Mouse (Mus musculus) liver, embryonic 14.5 days (tissue): ENCODE results near the gene Gm49361. TPM values are rescaled to one million over a fixed set of nuclear protein-coding genes. Genes with fewer than 3 reads are reported as not detected.

Experiments
- ATAC-seq: fragments of 200-750 bp; cut with Nextera tagmentation; 2 replicates; pipeline ENCODE4 v1.8.0; 2017; ENCODE audit warnings: moderate number of reproducible peaks, mild to moderate bottlenecking, moderate library complexity; ENCODE audit not compliant: insufficient read depth
- DNase-seq, 3 experiments: peaks; one replicate each; pipeline ENCODE4 v3.0.0-alpha.2; 2012 to 2013; ENCODE audit warnings: low read depth in 3 of 3, low spot score in 3 of 3
- H3K27ac ChIP-seq: fragments of 300-500 bp; sonication (generic); 2 replicates; pipeline ENCODE4 v1.5.1; 2014; ENCODE audit warnings: moderate library complexity, mild to moderate bottlenecking, control low read depth, inconsistent platforms
- H3K27me3 ChIP-seq: fragments of 300-500 bp; sonication (generic); 2 replicates; pipeline ENCODE4 v1.6.1; 2014; ENCODE audit warnings: mild to moderate bottlenecking, low read length, moderate library complexity; ENCODE audit not compliant: control insufficient read depth, insufficient read depth
- H3K36me3 ChIP-seq: fragments of 300-500 bp; sonication (generic); replicated peaks from 2 replicates; pipeline ENCODE4 v1.6.1; 2014; ENCODE audit warnings: low read depth; ENCODE audit not compliant: control insufficient read depth, insufficient read depth
- H3K4me1 ChIP-seq, 2 experiments: fragments of 200-500 bp in 1 of 2; fragments of 300-500 bp in 1 of 2; sonication (generic) in 1 of 2; replicated peaks; 2 replicates each; pipeline ENCODE4 v1.6.1; 2012 to 2014; ENCODE audit warnings: antibody characterized with exemption in 1 of 2, inconsistent platforms in 1 of 2, low read length in 1 of 2; ENCODE audit not compliant: control insufficient read depth in 2 of 2, insufficient read depth in 2 of 2
- H3K4me2 ChIP-seq: fragments of 300-500 bp; sonication (generic); 2 replicates; pipeline ENCODE4 v1.6.1; 2014; ENCODE audit warnings: low read depth, mild to moderate bottlenecking, control low read depth, moderate library complexity
- H3K4me3 ChIP-seq, 2 experiments: fragments of 200-500 bp in 1 of 2; fragments of 300-500 bp in 1 of 2; sonication (generic) in 1 of 2; 2 replicates each; pipeline ENCODE4 v1.5.1; 2012 to 2014; ENCODE audit warnings: low read depth in 2 of 2, low read length in 2 of 2, mild to moderate bottlenecking in 2 of 2, control low read depth in 1 of 2, inconsistent platforms in 1 of 2, moderate library complexity in 1 of 2; ENCODE audit not compliant: insufficient read depth in 1 of 2
- H3K9ac ChIP-seq: fragments of 300-500 bp; sonication (generic); replicated peaks from 2 replicates; pipeline ENCODE4 v1.6.1; 2014; ENCODE audit warnings: mild to moderate bottlenecking, control low read depth, moderate library complexity
- H3K9me3 ChIP-seq: fragments of 300-500 bp; sonication (generic); 2 replicates; pipeline ENCODE4 v1.6.1; 2016; ENCODE audit warnings: low read length, mixed read lengths; ENCODE audit not compliant: control insufficient read depth
- CTCF ChIP-seq: IDR thresholded peaks from 2 replicates; pipeline ENCODE4 v1.5.1; 2016; ENCODE audit warnings: antibody characterized with exemption, low read depth, control low read depth
- EP300 ChIP-seq: IDR thresholded peaks from 2 replicates; pipeline ENCODE4 v1.6.1; 2016; ENCODE audit warnings: antibody characterized with exemption, low read depth
- WGBS: fragments of 180-500 bp; shearing (Covaris S2); extraction: QIAGEN DNeasy Blood & Tissue Kit; methylation state at CpG from one replicate; pipeline ENCODE4 v1.1.7; 2014; ENCODE audit not compliant: insufficient replicate concordance; 5-methylcytosine and 5-hydroxymethylcytosine counted together
- polyA plus RNA-seq, 2 experiments: library from polyadenylated mRNA; depleted of rRNA in 1 of 2; stranded (reverse) in 1 of 2; unstranded in 1 of 2; fragments of >200 nt; fragmentation: Nextera tagmentation in 1 of 2; extraction: Ambion mirVana in 1 of 2; gene quantifications; 2 replicates each; pipeline versions ENCODE4 v1.2.1 to v1.2.3; 2012 to 2014

The Gm49361 gene
- polyA plus RNA-seq, 2 experiments: not detected

DNA sequence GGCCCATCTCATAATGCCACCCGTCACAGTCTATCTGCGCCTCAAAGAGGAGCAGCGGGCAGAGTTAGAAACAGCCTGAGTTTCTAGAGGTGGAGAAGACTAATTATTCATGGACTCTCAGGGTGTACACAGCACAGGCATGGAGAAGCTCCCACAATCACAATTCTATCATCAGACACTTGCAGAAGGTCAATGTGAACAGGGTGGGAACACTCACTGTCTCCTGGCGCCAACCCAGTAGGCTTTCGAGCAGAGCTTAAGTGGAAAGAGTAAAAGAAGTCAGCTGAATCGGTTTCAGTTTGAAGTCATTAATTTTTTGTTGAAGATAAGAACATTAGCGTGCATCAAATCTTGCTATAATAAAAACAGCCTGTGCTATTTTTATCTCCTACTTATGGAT, 37.3 kb downstream of the Gm49361 start:
- no peak overlapping the region for H3K9ac ChIP-seq
- TF ChIP-seq CTCF (no peak), EP300 (no peak)
- peaks cover 13 to 29% of the 10 kb centered on the region in 2 experiments for H3K4me1 ChIP-seq
- H3K27me3 ChIP-seq: no peaks in the 10 kb centered on the region
- 86% methylated on average over 7 of the region's 7 CpGs for WGBS
- no peak overlapping the region for H3K4me2 ChIP-seq
- H3K4me3 ChIP-seq: no peak overlapping the region
- DNase-seq (no peak), ATAC-seq (no peak)
- no peaks in the 10 kb centered on the region for H3K36me3 ChIP-seq
- no peak overlapping the region for H3K27ac ChIP-seq
- no peaks in the 10 kb centered on the region for H3K9me3 ChIP-seq

DNA sequence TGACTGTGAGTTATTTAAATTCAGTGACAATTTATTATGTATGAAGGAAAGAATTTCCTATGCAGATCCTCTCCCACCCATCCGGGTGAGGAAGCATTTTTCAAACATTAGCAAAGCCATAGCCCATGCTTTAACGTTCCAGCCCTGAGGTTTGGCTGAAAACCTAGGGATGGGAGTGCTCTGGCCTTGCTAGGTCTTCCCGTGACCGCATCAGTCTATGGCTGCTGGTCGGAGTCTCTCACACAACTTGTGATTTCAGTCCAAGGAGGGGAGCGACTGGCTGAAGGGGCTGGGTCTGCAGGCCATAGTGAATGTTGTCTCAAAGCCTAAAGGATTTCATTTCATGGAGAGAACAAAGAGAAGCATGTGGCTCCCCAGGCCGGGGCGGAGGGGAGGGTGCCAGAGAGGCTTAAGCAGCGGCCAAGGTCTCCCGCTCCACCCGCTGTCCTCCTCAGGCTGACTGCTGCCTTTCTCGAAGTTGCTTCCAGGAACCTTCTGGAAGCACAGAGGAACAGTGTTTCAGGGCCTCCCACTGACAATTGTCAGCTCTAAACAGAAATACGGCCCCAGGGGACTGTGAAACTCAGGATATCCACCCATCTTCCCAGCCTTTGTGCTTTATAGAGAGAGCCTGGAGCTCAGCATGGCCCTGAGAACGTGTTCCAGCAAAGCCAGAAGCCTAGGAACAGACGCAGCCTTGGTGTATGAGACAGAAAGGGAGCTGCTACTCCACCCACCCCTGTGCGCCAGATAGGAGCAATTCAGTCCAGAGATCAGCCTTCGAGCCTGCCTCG, 38.6 kb downstream of the Gm49361 start:
- Histone ChIP-seq H3K9me3 (no peaks in the 10 kb centered on the region), H3K9ac (no peak overlapping the region; the same call in 1 of the 2 replicates), H3K27ac (no peak overlapping the region), H3K36me3 (no peaks in the 10 kb centered on the region), H3K4me3 (no peak overlapping the region), H3K4me1 (peaks cover 3 to 16% of the 10 kb centered on the region in 2 experiments), H3K4me2 (no peak overlapping the region), H3K27me3 (no peaks in the 10 kb centered on the region)
- WGBS: 55% methylated on average over 18 of the region's 18 CpGs
- DNase-seq (no peak), ATAC-seq (no peak)
- TF ChIP-seq CTCF (no peak), EP300 (no peak)

DNA sequence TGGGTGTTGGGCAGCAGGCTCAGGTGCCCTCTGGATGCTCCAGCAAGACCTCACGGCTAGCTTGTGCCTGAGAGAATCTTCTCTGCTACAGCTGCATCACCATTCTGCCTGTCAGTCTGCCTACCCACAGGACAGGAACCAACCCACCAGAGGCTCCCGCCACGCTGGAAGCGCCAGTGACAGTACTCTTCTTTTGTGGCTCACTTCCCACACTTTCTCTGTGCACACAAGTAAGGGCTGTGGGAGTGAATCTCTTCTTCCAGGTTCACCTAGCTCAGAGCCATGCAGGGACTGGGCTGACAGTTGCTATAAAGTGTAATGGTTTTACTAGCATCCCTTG, 39.2 kb downstream of the Gm49361 start:
- no peak for TF ChIP-seq EP300
- TF ChIP-seq CTCF: no peak
- ATAC-seq (no peak), DNase-seq (no peak)
- H3K36me3 ChIP-seq: no peaks in the 10 kb centered on the region
- no peak overlapping the region for H3K9ac ChIP-seq
- no peak overlapping the region for H3K4me3 ChIP-seq
- H3K9me3 ChIP-seq: no peaks in the 10 kb centered on the region
- 69% methylated on average over 4 of the region's 4 CpGs for WGBS
- H3K4me1 ChIP-seq: peaks cover 2 to 13% of the 10 kb centered on the region in 2 experiments
- H3K27me3 ChIP-seq: no peaks in the 10 kb centered on the region
- no peak overlapping the region for H3K4me2 ChIP-seq
- H3K27ac ChIP-seq: no peak overlapping the region

DNA sequence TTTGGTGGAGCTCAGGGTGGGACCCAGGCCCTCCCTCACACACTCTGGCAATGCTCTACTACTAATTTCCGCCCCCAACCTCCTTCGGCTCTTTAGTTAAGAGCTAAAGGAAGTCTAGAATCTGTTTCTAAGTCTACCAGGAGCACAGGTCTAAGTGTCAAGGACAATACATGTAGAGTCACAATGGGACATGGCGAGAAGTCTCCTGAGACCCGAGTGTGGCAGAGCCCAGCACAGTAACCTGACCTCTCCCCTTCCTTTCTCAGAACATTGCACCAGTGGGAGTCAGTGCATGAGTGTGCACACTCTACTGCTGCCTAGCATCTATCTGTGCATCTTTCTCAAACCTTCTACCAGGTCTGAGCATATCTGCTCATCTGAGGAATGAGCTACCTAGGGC, 40.1 kb downstream of the Gm49361 start:
- 77% methylated on average over 4 of the region's 4 CpGs for whole genome bisulfite sequencing
- DNase-seq: no peak
- Histone ChIP-seq H3K27ac (no peak overlapping the region), H3K9me3 (no peaks in the 10 kb centered on the region), H3K4me3 (no peak overlapping the region), H3K27me3 (no peaks in the 10 kb centered on the region), H3K4me1 (peaks cover 2 to 10% of the 10 kb centered on the region in 2 experiments), H3K4me2 (no peak overlapping the region), H3K36me3 (no peaks in the 10 kb centered on the region), H3K9ac (no peak overlapping the region)
- no peak for TF ChIP-seq CTCF
- no peak for TF ChIP-seq EP300
- ATAC-seq: no peak

DNA sequence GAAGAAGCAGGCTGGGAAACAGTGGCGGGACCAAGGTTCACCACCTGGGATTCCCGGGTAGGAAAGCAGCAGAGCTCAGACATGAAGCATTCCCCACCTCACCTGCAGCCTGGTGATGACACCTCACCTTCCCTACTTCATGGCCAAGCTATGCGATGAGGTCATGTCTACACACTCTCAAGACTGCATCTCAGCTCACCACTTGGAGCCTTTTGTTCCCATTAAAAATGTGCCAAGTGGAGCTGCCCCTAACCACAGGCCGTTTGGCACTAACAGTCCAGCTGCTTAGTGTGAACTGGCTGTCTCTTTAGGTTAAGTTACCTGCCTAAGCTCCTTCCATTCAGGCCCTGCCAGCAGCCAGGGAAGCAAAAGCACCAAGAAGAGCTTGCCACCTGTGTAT, 40.8 kb downstream of the Gm49361 start:
- Histone ChIP-seq H3K4me2 (no peak overlapping the region), H3K36me3 (no peaks in the 10 kb centered on the region), H3K9me3 (no peaks in the 10 kb centered on the region), H3K9ac (no peak overlapping the region), H3K27ac (no peak overlapping the region), H3K27me3 (no peaks in the 10 kb centered on the region), H3K4me3 (no peak overlapping the region), H3K4me1 (peaks cover 0 to 9% of the 10 kb centered on the region in 2 experiments; a peak in 3 of 4 replicates)
- DNase-seq (no peak), ATAC-seq (no peak)
- WGBS: 78% methylated on average over 4 of the region's 4 CpGs
- TF ChIP-seq CTCF (no peak), EP300 (no peak)
